Comparison of ENCODE assay signal across 9 mouse cellular contexts in genomic region chr15:5915261-5915660, GRCm38 (mm10).
DNase-seq lines count a peak whose midpoint lies in the region; ATAC-seq lines count a peak whose summit lies in the region.
"Had no signal": no experiment of that assay in that cellular context is flagged by ENCODE, and none has a peak within 500 bp of the region (broad histone marks: within the 10 kb centered on the region; RNA-seq: fewer than 3 reads in every experiment).

No protein-coding gene starts in this region.

- no peaks in the 10 kb centered on the region for H3K9me3 ChIP-seq in heart, embryonic 10.5 days
- H3K9me3 ChIP-seq: neural tube, embryonic 12.5 days had no signal

- no peaks in the 10 kb centered on the region for H3K36me3 ChIP-seq in heart, embryonic 10.5 days
- H3K36me3 ChIP-seq: neural tube, embryonic 12.5 days had no signal

- no peaks in the 10 kb centered on the region for H3K4me1 ChIP-seq in heart, embryonic 10.5 days
- H3K4me1 ChIP-seq: neural tube, embryonic 12.5 days had no signal

- H3K27me3 ChIP-seq in heart, embryonic 10.5 days (ENCODE audit: insufficient read depth, poor library complexity, severe bottlenecking), result no peaks in the 10 kb centered on the region
- H3K27me3 ChIP-seq: neural tube, embryonic 12.5 days had no signal

- DNase-seq in heart, adult 8-10 months (ENCODE audit: low spot score), result peak; percentile 29
- DNase-seq in heart, embryonic 10.5 days (ENCODE audit: low spot score), result no peak
- peak; percentile 7 to 10 for DNase-seq in spleen, postnatal 36 days (ENCODE audit: low spot score in 2 of 2)
- DNase-seq in spleen, postnatal 4 days (ENCODE audit: low spot score in 2 of 2), result no peak
- peak; percentile 69 for DNase-seq in brain, adult 2 months (ENCODE audit: low read depth, low spot score)
- peak; percentile 67 for DNase-seq in kidney, postnatal 10 days
- peak; percentile 61 for DNase-seq in retina, embryonic 14.5 days (ENCODE audit: low spot score)

- H3K27ac ChIP-seq in heart, embryonic 10.5 days, result no peak overlapping the region
- H3K27ac ChIP-seq: neural tube, embryonic 12.5 days had no signal

- no peak for ATAC-seq in erythroblast, adult 5-6 weeks (replicated peaks; ENCODE audit: low FRiP score, poor library complexity, severe bottlenecking)

- 14% methylated on average over 2 of the region's 2 CpGs for WGBS in heart, embryonic 10.5 days

- no peak overlapping the region for H3K4me3 ChIP-seq in heart, embryonic 10.5 days
- H3K4me3 ChIP-seq: neural tube, embryonic 12.5 days had no signal

Comparison
In these comparisons a context has a peak if more than half of its experiments do, and no peak if none do; other contexts are left out.
1. DNase-seq: peak in heart, adult 8-10 months (single experiment), spleen, postnatal 36 days (2 of 2), brain, adult 2 months (single experiment), kidney, postnatal 10 days (single experiment) and retina, embryonic 14.5 days (single experiment); none in heart, embryonic 10.5 days (single experiment) and spleen, postnatal 4 days (0 of 2).